Mouse (Mus musculus) ES-Bruce4 (cell line): ENCODE results near the gene Med13.

Source experiments
- CTCF ChIP-seq: IDR thresholded peaks from one replicate; pipeline ENCODE4 v1.8.1; 2011; ENCODE audit warnings: low read depth, low read length
- EP300 ChIP-seq: IDR thresholded peaks from 2 replicates; pipeline ENCODE4 v1.6.1; 2011; ENCODE audit warnings: low read depth, low read length; ENCODE audit not compliant: insufficient read depth
- POLR2A ChIP-seq: IDR thresholded peaks from one replicate; pipeline ENCODE4 v1.8.1; 2011; ENCODE audit warnings: low read length; ENCODE audit not compliant: insufficient read depth

DNA sequence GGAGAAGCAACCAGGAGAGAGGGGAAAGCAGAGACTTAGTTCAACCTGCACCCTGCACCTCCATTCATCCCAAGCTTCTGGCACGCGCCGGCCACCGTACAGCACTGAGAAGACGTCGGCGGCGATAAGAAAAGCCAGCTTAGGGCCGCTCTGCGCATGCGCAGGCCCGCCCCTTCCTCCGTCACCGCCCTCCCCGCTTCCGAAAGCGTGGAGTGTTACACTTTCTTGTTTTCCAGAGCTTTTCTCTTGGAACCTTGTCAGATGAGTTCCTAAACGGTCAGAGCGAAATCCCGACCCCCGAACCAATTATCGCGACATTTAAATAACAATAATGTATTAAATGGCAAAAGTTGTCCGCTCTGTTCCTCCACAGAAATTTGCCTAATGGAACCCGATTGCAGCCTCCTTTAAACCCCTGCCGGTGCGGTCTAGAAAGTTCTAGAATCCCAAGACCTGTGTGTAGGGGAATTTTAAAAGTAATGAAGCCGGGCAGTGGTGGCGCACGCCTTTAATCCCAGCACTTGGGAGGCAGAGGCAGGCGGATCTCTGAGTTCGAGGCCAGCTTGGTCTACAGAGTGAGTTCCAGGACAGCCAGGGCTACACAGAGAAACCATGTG lies 99.8 kb downstream of the Med13 start, which contains the start of gene Ints2:
- TF ChIP-seq POLR2A (peak; percentile 78), EP300 (no peak), CTCF (no peak)
